Mouse (Mus musculus): Measurements from ENCODE around the gene Itpka.
"Not testable (repeated sequence)": the region's sequence is repeated elsewhere in the genome, so short reads cannot be mapped to it uniquely, and the experiment has no call there.

The Itpka gene

GRCm38 (mm10) chr2:119741581-119742411, at the start of gene Itpka:
TSS of gene Itpka (plus strand) at chr2:119742337.
- DNase-seq, result peak; percentile 82

DNA sequence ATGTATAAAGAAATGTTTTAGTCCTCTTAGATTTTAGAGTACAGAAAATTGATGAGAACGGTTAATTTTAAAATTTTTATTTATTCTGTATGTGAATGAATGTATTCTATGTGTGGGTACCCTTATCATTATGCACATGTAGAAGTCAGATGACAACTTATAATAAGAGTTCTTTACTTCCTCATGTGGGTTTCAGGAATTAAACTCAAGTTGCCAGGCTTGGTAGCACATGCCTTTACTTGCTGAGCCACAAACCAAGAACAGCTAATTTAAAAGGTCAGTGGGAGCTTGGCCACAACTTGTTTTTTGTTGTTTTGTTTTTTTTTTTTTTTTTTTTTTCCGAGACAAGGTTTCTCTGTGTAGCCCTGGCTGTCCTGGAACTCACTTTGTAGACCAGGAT, 47.3 kb upstream of the Itpka start:
- DNase-seq, result no peak

DNA sequence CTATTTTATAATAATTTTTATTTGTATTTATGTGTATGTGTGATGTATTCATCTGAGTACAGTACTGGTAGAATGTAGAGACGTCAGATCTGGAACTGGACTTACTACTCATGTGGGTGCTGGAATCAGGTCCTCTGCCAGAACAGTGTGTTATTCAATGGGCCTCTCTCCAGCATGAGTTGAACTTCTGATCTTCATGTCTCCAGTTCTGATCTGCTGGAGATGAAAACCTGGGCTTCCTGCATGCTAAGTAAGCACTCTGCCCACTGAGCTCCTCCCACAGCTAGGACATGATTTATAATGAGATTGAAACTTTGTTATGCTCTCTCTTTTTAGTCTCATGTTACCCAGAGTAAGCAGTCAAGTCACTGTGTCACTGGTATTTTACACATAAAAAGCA, 46.0 kb upstream of the Itpka start:
- no peak for DNase-seq

GRCm38 (mm10) chr2:119698472-119698871, 43.7 kb upstream of the Itpka start:
- DNase-seq, result no peak

GRCm38 (mm10) chr2:119699962-119700361, 42.2 kb upstream of the Itpka start:
- no peak for DNase-seq

GRCm38 (mm10) chr2:119703171-119703570, 39.0 kb upstream of the Itpka start:
- DNase-seq, result no peak

DNA sequence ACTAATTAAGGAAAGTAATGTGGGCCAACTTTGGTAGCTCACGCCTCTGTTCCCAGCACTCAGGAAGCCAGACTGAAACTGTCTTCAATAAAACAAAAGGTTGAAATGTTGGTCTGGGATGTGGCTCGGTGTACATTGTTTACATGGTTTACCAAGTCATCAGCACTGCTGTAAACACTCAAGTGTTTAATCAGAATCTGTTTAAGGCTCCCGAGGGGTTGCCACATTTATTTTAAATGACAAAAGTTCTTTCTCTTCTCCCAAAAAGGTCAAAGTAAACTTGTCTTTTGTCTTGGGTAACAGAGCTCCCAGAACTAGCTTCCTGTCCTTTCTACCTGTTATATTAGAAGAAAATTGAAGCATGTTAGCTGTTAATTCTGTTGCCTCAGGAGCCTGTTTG, 34.5 kb upstream of the Itpka start:
- DNase-seq, result no peak

- DNase-seq, result no peak
Measured at GRCm38 (mm10) chr2:119710011-119710410, 32.1 kb upstream of the Itpka start.

DNA sequence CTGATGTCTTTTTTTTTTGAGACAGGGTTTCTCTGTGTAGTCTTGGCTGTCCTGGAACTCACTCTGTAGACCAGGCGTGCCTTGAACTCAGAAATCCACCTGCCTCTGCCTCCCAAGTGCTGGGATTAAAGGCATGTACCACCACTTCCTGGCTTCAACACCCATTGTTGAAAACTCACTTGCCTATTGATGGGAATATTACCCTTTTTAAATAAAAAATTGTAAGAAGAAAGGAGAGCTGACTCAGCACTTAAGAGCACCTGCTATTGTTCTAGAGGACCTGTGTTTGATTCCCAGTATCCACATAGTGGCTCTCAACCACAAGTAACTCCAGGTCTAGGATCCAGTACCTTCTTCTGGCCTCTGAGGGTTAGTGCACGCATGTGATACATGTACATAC, 26.3 kb upstream of the Itpka start:
- not testable (repeated sequence) for DNase-seq

- no peak for DNase-seq
Measured at GRCm38 (mm10) chr2:119721070-119721469, 21.1 kb upstream of the Itpka start.

DNA sequence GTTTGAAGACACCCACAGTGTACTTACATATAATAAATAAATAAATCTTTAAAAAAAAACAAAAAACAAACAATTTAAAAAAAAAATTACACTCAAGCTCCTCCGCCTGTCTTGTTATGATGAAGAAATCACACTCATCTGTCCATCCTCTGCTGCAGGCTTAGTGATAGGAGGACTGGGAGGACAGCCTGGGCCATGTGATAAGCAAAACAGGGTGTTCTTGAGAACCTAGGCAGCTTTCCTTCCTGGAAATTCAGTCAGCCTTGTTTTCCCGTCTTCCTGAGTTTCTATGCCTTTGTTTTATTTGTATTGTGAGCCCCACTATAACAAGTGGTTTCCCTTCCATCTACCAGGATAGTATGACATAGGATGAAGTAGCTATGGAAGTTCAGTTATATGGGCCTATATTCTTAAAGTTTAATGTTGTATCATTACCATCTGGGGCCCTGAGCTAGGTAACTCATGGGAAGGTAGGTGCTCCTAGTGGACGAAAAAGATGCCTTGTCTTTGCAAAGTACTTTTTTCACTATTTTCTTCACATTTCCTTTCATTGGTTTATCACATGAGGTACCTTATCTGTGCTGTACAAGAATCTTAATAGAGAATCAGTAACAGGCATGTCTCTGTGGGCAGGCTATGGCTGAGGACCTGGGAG, 14.2 kb upstream of the Itpka start:
- peak; percentile 63 for DNase-seq

- no peak for DNase-seq
Measured at GRCm38 (mm10) chr2:119730735-119731134, 11.4 kb upstream of the Itpka start.

DNA sequence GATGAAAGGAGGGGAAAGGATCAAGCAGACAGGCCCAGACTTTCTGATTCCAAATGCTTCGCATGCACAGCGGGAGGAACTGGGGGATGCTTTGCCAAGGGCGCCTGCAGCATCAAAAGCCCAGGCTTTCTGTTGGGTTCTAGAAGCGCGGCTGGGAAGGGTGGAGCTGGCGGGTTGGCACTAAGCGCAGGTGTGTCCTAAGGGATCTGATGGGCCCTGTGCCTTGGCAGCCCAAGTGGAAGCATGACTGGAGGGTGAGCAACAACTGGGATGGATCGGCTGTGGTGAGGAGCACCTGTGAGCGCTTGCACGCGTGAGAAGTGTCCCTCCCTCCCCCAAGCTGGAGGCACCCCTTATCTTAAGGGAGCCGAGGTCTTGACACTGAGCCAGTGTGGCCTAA, 5.0 kb upstream of the Itpka start:
- DNase-seq, result no peak

- no peak for DNase-seq
Measured at GRCm38 (mm10) chr2:119740567-119740966, 1.6 kb upstream of the Itpka start.

- peak; percentile 60 for DNase-seq
Measured at GRCm38 (mm10) chr2:119742461-119743175, 481 bp downstream of the Itpka start.

DNA sequence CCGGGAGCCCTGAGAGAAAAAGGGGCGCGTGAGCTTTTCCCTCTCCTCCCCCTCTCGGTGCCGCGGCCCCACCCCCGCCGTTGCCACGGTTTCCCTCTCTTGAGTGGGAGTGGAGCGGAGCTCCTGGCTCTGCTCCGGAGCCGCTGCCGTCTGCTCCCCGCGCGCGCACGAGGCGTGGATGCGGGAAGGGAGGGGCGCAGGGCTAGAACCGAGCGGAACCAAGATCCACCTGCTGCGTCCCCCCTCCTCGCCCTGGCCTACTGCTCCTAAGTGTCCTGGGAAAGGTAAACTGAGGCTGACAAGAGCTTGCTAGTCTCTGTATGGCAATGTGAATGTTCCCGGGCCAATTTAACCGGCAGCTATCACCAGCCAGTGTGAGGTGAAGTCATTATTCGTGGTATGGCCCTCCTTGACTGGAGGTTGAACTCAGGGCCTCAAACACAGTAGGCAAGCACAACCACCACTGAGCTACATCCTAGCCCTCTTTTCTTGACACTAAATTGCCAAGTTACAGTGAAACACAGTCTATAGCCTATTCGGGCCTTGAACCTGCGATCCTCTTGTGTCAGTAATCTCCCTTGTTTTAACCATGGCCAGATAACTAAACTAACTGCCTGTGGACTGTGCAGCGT, 1.2 kb downstream of the Itpka start:
- no peak for DNase-seq

DNA sequence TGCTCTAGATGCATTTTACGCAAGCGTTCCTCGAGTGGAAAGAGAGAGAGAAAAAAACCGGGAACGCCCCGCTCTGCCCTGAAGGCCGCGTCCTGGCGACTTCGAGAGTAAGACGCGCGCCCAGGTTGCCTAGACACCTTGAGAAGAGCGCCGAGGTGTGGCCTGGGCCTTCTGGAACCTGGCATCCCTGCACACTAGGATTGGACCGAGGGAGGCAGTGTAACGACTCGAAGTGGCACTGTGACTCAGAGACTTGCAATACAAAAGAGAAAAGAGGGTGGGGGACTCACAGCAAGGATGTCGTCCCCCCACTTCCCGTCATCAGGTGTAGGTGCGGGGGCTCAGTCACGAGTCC, 1.6 kb downstream of the Itpka start:
- DNase-seq, result no peak

- peak; percentile 77 for DNase-seq
Measured at GRCm38 (mm10) chr2:119744163-119745111, 2.3 kb downstream of the Itpka start.

GRCm38 (mm10) chr2:119745281-119745680, 3.1 kb downstream of the Itpka start:
- no peak for DNase-seq

GRCm38 (mm10) chr2:119747554-119747953, 5.4 kb downstream of the Itpka start:
- no peak for DNase-seq

DNA sequence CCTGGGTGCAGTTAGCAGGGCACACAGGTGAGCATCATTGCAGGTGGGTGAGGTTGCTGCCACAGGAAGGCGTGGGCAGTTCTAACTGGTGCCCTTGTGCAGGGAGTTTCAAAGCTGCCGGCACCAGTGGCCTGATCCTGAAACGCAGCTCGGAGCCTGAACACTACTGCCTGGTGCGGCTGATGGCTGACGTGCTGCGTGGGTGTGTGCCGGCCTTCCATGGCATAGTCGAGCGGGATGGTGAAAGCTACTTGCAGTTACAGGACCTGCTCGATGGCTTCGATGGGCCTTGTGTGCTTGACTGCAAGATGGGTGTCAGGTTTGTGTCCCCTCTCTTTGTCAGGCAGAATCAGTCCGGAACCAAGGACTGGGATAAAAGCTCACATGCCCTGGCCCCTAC, 7.1 kb downstream of the Itpka start:
- DNase-seq, result no peak

DNA sequence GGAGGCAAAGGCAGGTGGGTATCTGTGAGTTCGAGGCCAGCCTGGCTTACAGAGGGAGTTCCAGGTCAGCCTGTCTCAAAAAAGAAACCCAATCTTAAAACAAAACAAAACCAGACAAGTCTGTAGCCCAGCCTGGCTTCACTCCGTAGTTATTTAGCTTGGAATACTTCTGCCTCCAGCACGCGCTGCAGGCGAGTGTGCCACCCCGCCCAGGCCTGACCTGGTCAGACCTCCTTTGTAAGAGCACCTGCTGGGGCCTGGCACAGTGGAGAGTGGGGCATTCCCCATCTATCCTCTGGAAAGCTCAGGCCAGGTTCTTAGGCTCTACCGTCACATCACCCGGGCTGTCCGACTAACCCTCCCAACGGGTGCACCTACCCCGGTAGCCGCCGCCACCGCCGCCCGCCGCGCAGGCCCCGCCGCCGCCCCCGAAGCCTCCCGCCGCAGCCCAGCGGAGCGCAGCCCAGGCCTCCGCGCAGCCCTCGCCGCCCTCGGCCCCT, 15.5 kb downstream of the Itpka start:
- no peak for DNase-seq
